Mouse (Mus musculus): ENCODE measurements at regions not wholly inside any gene's neighbourhood (a gene's known extent, or its start where the extent isn't known, plus 50 kb on each side); places are given as distances from the start of the nearest gene placed in this dataset.
A peak's percentile ranks its signal among the peaks of the same experiment; 100 is the strongest.

- no peak for DNase-seq (ENCODE audit: low spot score)
These were observed 252.5 kb upstream of the Nfe2l3 start for GRCm38 (mm10) chr6:51179741-51180537.

GRCm38 (mm10) chr6:51180881-51181875, 251.3 kb upstream of the Nfe2l3 start:
- no peak for DNase-seq (ENCODE audit: low spot score)

- DNase-seq (ENCODE audit: low spot score) = no peak
These were observed 250.6 kb upstream of the Nfe2l3 start for GRCm38 (mm10) chr6:51181905-51182304.

GRCm38 (mm10) chr6:51182771-51183284, 249.6 kb upstream of the Nfe2l3 start:
- no peak for DNase-seq (ENCODE audit: low spot score)

- DNase-seq (ENCODE audit: low spot score) = no peak
These were observed 248.7 kb upstream of the Nfe2l3 start for GRCm38 (mm10) chr6:51183576-51184420.

GRCm38 (mm10) chr6:51184500-51184899, 248.0 kb upstream of the Nfe2l3 start:
- no peak for DNase-seq (ENCODE audit: low spot score)

GRCm38 (mm10) chr6:51185201-51185600, 247.3 kb upstream of the Nfe2l3 start:
- no peak for DNase-seq (ENCODE audit: low spot score)

GRCm38 (mm10) chr6:51189173-51189572, 243.3 kb upstream of the Nfe2l3 start:
- DNase-seq (ENCODE audit: low spot score) = no peak

GRCm38 (mm10) chr6:51192826-51193225, 239.6 kb upstream of the Nfe2l3 start:
- DNase-seq (ENCODE audit: low spot score) = no peak

- no peak for DNase-seq (ENCODE audit: low spot score)
These were observed 239.1 kb upstream of the Nfe2l3 start for GRCm38 (mm10) chr6:51193356-51193755.

GRCm38 (mm10) chr6:51196391-51196790, 236.1 kb upstream of the Nfe2l3 start:
- DNase-seq (ENCODE audit: low spot score) = no peak

- DNase-seq (ENCODE audit: low spot score) = no peak
These were observed 235.3 kb upstream of the Nfe2l3 start for GRCm38 (mm10) chr6:51197000-51197774.

GRCm38 (mm10) chr6:51200207-51200606, 232.3 kb upstream of the Nfe2l3 start:
- DNase-seq (ENCODE audit: low spot score) = no peak

- no peak for DNase-seq (ENCODE audit: low spot score)
These were observed 231.6 kb upstream of the Nfe2l3 start for GRCm38 (mm10) chr6:51200837-51201236.

GRCm38 (mm10) chr6:51204306-51204705, 228.2 kb upstream of the Nfe2l3 start:
- no peak for DNase-seq (ENCODE audit: low spot score)

GRCm38 (mm10) chr6:51205411-51205810, 227.1 kb upstream of the Nfe2l3 start:
- DNase-seq (ENCODE audit: low spot score) = no peak

- peak; percentile 39 for DNase-seq (ENCODE audit: low spot score)
These were observed 225.6 kb upstream of the Nfe2l3 start for GRCm38 (mm10) chr6:51206712-51207505.

- peak; percentile 34 for DNase-seq (ENCODE audit: low spot score)
These were observed 224.7 kb upstream of the Nfe2l3 start for GRCm38 (mm10) chr6:51207587-51208361.
